Mouse (Mus musculus) megakaryocyte, embryonic 14.5 days (primary cell): Measurements from ENCODE around the gene Zfp341.

Experiments
- FLI1 ChIP-seq: IDR thresholded peaks from 2 replicates; pipeline ENCODE4 v1.6.1; 2012; ENCODE audit warnings: low read length, inconsistent platforms, mixed read lengths
- GATA1 ChIP-seq: IDR thresholded peaks from 3 replicates; pipeline ENCODE4 v1.6.1; 2012; ENCODE audit warnings: mixed read lengths, low read length, inconsistent platforms, borderline replicate concordance

DNA sequence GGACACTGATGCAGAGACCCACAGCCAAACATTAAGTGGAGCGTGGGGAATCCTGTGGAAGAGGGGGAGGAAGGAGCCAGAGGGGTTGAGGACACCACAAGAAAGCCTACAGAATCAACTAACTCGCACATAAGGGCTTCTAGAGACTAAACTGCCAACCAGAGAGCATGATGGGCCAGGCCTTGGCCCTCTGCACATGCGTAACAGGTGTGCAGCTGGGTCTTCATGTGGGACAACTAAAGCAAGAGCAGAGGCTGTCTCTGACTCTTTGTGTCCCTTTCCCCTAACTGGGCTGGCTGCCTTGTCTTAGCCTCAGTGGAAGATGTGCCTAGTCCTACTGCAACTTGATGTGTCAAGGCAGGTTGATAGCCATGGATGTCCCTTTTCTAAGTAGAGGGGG lies 4.0 kb downstream of the Zfp341 start:
- TF ChIP-seq GATA1 (no peak), FLI1 (no peak)
